Mouse (Mus musculus): ENCODE data around the gene Sectm1b. TPM values are rescaled to one million over a fixed set of nuclear protein-coding genes. Genes with fewer than 3 reads are reported as not detected.
"Not testable (repeated sequence)": the region's sequence is repeated elsewhere in the genome, so short reads cannot be mapped to it uniquely, and the experiment has no call there.

Sectm1b gene
- polyA plus RNA-seq, 1 experiment from 2014 or later = 0.37 TPM

GRCm38 (mm10) chr11:121045286-121045685 is 18.1 kb downstream of the Sectm1b start:
- H3K4me2 ChIP-seq (ENCODE audit: low read depth, low read length) = no peak overlapping the region
- ATAC-seq (replicated peaks; ENCODE audit: extremely low read depth, insufficient read depth, low FRiP score) = no peak
- no peaks in the 10 kb centered on the region for H3K36me3 ChIP-seq (ENCODE audit: control insufficient read depth, insufficient read depth)
- H3K27me3 ChIP-seq (ENCODE audit: control insufficient read depth, insufficient read depth, low read length) = peaks cover 2% of the 10 kb centered on the region; the same call in 1 of the 2 replicates
- H3K27ac ChIP-seq (ENCODE audit: low read length) = no peak overlapping the region
- 63% methylated on average over 1 of the region's 1 CpGs for WGBS
- H3K9me3 ChIP-seq (replicated peaks; ENCODE audit: control insufficient read depth, low read length) = no peaks in the 10 kb centered on the region
- no peaks in the 10 kb centered on the region for H3K4me1 ChIP-seq (ENCODE audit: control insufficient read depth, insufficient read depth, low read length)
- H3K9ac ChIP-seq (ENCODE audit: low read length) = no peak overlapping the region
- no peak overlapping the region for H3K4me3 ChIP-seq (ENCODE audit: low read length)

GRCm38 (mm10) chr11:121043025-121043424 is 20.3 kb downstream of the Sectm1b start:
- H3K27me3 ChIP-seq (ENCODE audit: control insufficient read depth, insufficient read depth, low read length); H3K4me2 ChIP-seq (ENCODE audit: low read depth, low read length); H3K9me3 ChIP-seq (replicated peaks; ENCODE audit: control insufficient read depth, low read length); H3K4me3 ChIP-seq (ENCODE audit: low read length); H3K36me3 ChIP-seq (ENCODE audit: control insufficient read depth, insufficient read depth); ATAC-seq (replicated peaks; ENCODE audit: extremely low read depth, insufficient read depth, low FRiP score); H3K27ac ChIP-seq (ENCODE audit: low read length); H3K9ac ChIP-seq (ENCODE audit: low read length); H3K4me1 ChIP-seq (ENCODE audit: control insufficient read depth, insufficient read depth, low read length): not testable (repeated sequence)
- 33% methylated on average over 1 of the region's 1 CpGs for WGBS

GRCm38 (mm10) chr11:121042480-121042879 is 20.9 kb downstream of the Sectm1b start:
- Histone ChIP-seq H3K27ac (ENCODE audit: low read length) (no peak overlapping the region), H3K9me3 (replicated peaks; ENCODE audit: control insufficient read depth, low read length) (no peaks in the 10 kb centered on the region), H3K4me2 (ENCODE audit: low read depth, low read length) (no peak overlapping the region), H3K27me3 (ENCODE audit: control insufficient read depth, insufficient read depth, low read length) (peaks cover 2% of the 10 kb centered on the region; the same call in 1 of the 2 replicates), H3K36me3 (ENCODE audit: control insufficient read depth, insufficient read depth) (no peaks in the 10 kb centered on the region), H3K9ac (ENCODE audit: low read length) (no peak overlapping the region), H3K4me3 (ENCODE audit: low read length) (no peak overlapping the region), H3K4me1 (ENCODE audit: control insufficient read depth, insufficient read depth, low read length) (no peaks in the 10 kb centered on the region)
- no peak for ATAC-seq (replicated peaks; ENCODE audit: extremely low read depth, insufficient read depth, low FRiP score)
- WGBS = 68% methylated on average over 4 of the region's 4 CpGs

- Histone ChIP-seq H3K4me1 (ENCODE audit: control insufficient read depth, insufficient read depth, low read length) (no peaks in the 10 kb centered on the region), H3K9me3 (replicated peaks; ENCODE audit: control insufficient read depth, low read length) (no peaks in the 10 kb centered on the region), H3K27ac (ENCODE audit: low read length) (no peak overlapping the region), H3K9ac (ENCODE audit: low read length) (no peak overlapping the region), H3K4me2 (ENCODE audit: low read depth, low read length) (no peak overlapping the region), H3K27me3 (ENCODE audit: control insufficient read depth, insufficient read depth, low read length) (peaks cover 2% of the 10 kb centered on the region), H3K4me3 (ENCODE audit: low read length) (no peak overlapping the region), H3K36me3 (ENCODE audit: control insufficient read depth, insufficient read depth) (no peaks in the 10 kb centered on the region)
- no peak for ATAC-seq (replicated peaks; ENCODE audit: extremely low read depth, insufficient read depth, low FRiP score)
- 64% methylated on average over 4 of the region's 4 CpGs for WGBS
Observed at GRCm38 (mm10) chr11:121041636-121042035, 21.7 kb downstream of the Sectm1b start.

- H3K4me1 ChIP-seq (ENCODE audit: control insufficient read depth, insufficient read depth, low read length) = no peaks in the 10 kb centered on the region
- no peaks in the 10 kb centered on the region for H3K36me3 ChIP-seq (ENCODE audit: control insufficient read depth, insufficient read depth)
- no peak overlapping the region for H3K9ac ChIP-seq (ENCODE audit: low read length)
- WGBS = 6% methylated on average over 4 of the region's 4 CpGs
- H3K9me3 ChIP-seq (replicated peaks; ENCODE audit: control insufficient read depth, low read length) = no peaks in the 10 kb centered on the region
- H3K4me2 ChIP-seq (ENCODE audit: low read depth, low read length) = no peak overlapping the region
- H3K27me3 ChIP-seq (ENCODE audit: control insufficient read depth, insufficient read depth, low read length) = no peaks in the 10 kb centered on the region; the same call in 1 of the 2 replicates
- peak; percentile 42; the same call in 1 of the 2 replicates for ATAC-seq (replicated peaks; ENCODE audit: extremely low read depth, insufficient read depth, low FRiP score)
- H3K4me3 ChIP-seq (ENCODE audit: low read length) = no peak overlapping the region
- H3K27ac ChIP-seq (ENCODE audit: low read length) = no peak overlapping the region
Observed at GRCm38 (mm10) chr11:121041212-121041611, 22.2 kb downstream of the Sectm1b start.

- H3K4me2 ChIP-seq (ENCODE audit: low read depth, low read length) = no peak within 1 kb of the TSS
- no peaks in the 10 kb centered on the region for H3K4me1 ChIP-seq (ENCODE audit: control insufficient read depth, insufficient read depth, low read length)
- no peaks in the 10 kb centered on the region for H3K36me3 ChIP-seq (ENCODE audit: control insufficient read depth, insufficient read depth)
- no peak within 1 kb of the TSS for H3K4me3 ChIP-seq (ENCODE audit: low read length)
- ATAC-seq (replicated peaks; ENCODE audit: extremely low read depth, insufficient read depth, low FRiP score) = no peak
- H3K9ac ChIP-seq (ENCODE audit: low read length) = no peak within 1 kb of the TSS
- no peaks in the 10 kb centered on the region; the same call in 1 of the 2 replicates for H3K27me3 ChIP-seq (ENCODE audit: control insufficient read depth, insufficient read depth, low read length)
- 58% methylated on average over 5 of the region's 5 CpGs for WGBS
- H3K27ac ChIP-seq (ENCODE audit: low read length) = no peak within 1 kb of the TSS
- no peaks in the 10 kb centered on the region for H3K9me3 ChIP-seq (replicated peaks; ENCODE audit: control insufficient read depth, low read length)
Observed at GRCm38 (mm10) chr11:121039302-121039701, 24.1 kb downstream of the Sectm1b start, which contains the start of gene Cd7. TSS of gene Cd7 (minus strand) at chr11:121039418.

GRCm38 (mm10) chr11:121038366-121039240 is 24.8 kb downstream of the Sectm1b start:
- Histone ChIP-seq H3K27me3 (ENCODE audit: control insufficient read depth, insufficient read depth, low read length) (no peaks in the 10 kb centered on the region; the same call in 1 of the 2 replicates), H3K4me1 (ENCODE audit: control insufficient read depth, insufficient read depth, low read length) (no peaks in the 10 kb centered on the region), H3K36me3 (ENCODE audit: control insufficient read depth, insufficient read depth) (no peaks in the 10 kb centered on the region), H3K9ac (ENCODE audit: low read length) (no peak overlapping the region), H3K4me2 (ENCODE audit: low read depth, low read length) (no peak overlapping the region), H3K9me3 (replicated peaks; ENCODE audit: control insufficient read depth, low read length) (no peaks in the 10 kb centered on the region), H3K27ac (ENCODE audit: low read length) (no peak overlapping the region), H3K4me3 (ENCODE audit: low read length) (no peak overlapping the region)
- 78% methylated on average over 11 of the region's 11 CpGs for WGBS
- ATAC-seq (replicated peaks; ENCODE audit: extremely low read depth, insufficient read depth, low FRiP score) = no peak

- H3K4me3 ChIP-seq (ENCODE audit: low read length) = no peak overlapping the region
- no peak for ATAC-seq (replicated peaks; ENCODE audit: extremely low read depth, insufficient read depth, low FRiP score)
- H3K36me3 ChIP-seq (ENCODE audit: control insufficient read depth, insufficient read depth) = no peaks in the 10 kb centered on the region
- no peaks in the 10 kb centered on the region for H3K4me1 ChIP-seq (ENCODE audit: control insufficient read depth, insufficient read depth, low read length)
- H3K27ac ChIP-seq (ENCODE audit: low read length) = no peak overlapping the region
- no peak overlapping the region for H3K9ac ChIP-seq (ENCODE audit: low read length)
- H3K4me2 ChIP-seq (ENCODE audit: low read depth, low read length) = no peak overlapping the region
- no peaks in the 10 kb centered on the region; the same call in 1 of the 2 replicates for H3K27me3 ChIP-seq (ENCODE audit: control insufficient read depth, insufficient read depth, low read length)
- no peaks in the 10 kb centered on the region for H3K9me3 ChIP-seq (replicated peaks; ENCODE audit: control insufficient read depth, low read length)
- WGBS = 72% methylated on average over 5 of the region's 5 CpGs
Observed at GRCm38 (mm10) chr11:121033118-121033517, 30.3 kb downstream of the Sectm1b start.

GRCm38 (mm10) chr11:121027259-121027658 is 36.1 kb downstream of the Sectm1b start:
- Histone ChIP-seq H3K36me3 (ENCODE audit: control insufficient read depth, insufficient read depth) (no peaks in the 10 kb centered on the region), H3K9me3 (replicated peaks; ENCODE audit: control insufficient read depth, low read length) (no peaks in the 10 kb centered on the region), H3K27me3 (ENCODE audit: control insufficient read depth, insufficient read depth, low read length) (no peaks in the 10 kb centered on the region), H3K27ac (ENCODE audit: low read length) (no peak overlapping the region), H3K4me2 (ENCODE audit: low read depth, low read length) (no peak overlapping the region), H3K4me1 (ENCODE audit: control insufficient read depth, insufficient read depth, low read length) (no peaks in the 10 kb centered on the region), H3K9ac (ENCODE audit: low read length) (no peak overlapping the region), H3K4me3 (ENCODE audit: low read length) (no peak overlapping the region)
- WGBS = 77% methylated on average over 7 of the region's 7 CpGs
- ATAC-seq (replicated peaks; ENCODE audit: extremely low read depth, insufficient read depth, low FRiP score) = no peak
